Mouse (Mus musculus): ENCODE results near the gene Efcab9. TPM values are rescaled to one million over a fixed set of nuclear protein-coding genes. Genes with fewer than 3 reads are reported as not detected.
"Not testable (repeated sequence)": the region's sequence is repeated elsewhere in the genome, so short reads cannot be mapped to it uniquely, and the experiment has no call there.

Gene Efcab9
- polyA plus RNA-seq, 1 experiment: not detected

GRCm38 (mm10) chr11:32516916-32517712, 14.8 kb downstream of the Efcab9 start:
- TF ChIP-seq POLR2A (IDR thresholded peaks at IDR 0.05; ENCODE audit: low read depth, low read length) (no peak), CTCF (conservative IDR thresholded peaks at IDR 0.05; ENCODE audit: insufficient read depth, insufficient read length, low read depth, low read length) (no peak)
- H3K27me3 ChIP-seq (replicated peaks; ENCODE audit: control insufficient read depth, insufficient read depth, low read length): no peaks in the 10 kb centered on the region
- WGBS: 80% methylated on average over 8 of the region's 8 CpGs
- H3K4me1 ChIP-seq (ENCODE audit: control insufficient read depth, insufficient read depth, low read length): no peaks in the 10 kb centered on the region
- DNase-seq: no peak
- H3K4me3 ChIP-seq (ENCODE audit: insufficient read depth, low read depth, low read length): no peak overlapping the region
- no peaks in the 10 kb centered on the region for H3K36me3 ChIP-seq (ENCODE audit: control insufficient read depth, insufficient read depth, low read length)
- no peak overlapping the region for H3K27ac ChIP-seq (ENCODE audit: insufficient read depth, low read depth, low read length)

DNA sequence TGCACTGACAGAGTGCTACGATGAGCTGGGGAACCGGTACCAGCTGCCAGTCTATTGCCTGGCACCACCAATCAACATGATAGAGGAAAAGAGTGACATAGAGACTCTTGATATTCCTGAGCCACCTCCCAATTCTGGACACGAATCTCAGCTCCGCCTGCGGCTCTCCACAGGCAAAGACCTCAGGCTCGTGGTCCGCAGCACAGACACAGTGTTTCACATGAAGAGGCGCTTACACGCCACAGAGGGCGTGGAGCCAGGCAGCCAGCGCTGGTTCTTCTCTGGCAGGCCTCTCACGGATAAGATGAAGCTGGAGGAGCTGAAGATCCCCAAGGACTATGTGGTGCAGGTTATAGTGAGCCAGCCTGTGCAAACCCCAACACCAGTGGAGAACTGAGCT, 15.8 kb downstream of the Efcab9 start:
- Histone ChIP-seq H3K36me3 (ENCODE audit: control insufficient read depth, insufficient read depth, low read length) (no peaks in the 10 kb centered on the region), H3K27ac (ENCODE audit: insufficient read depth, low read depth, low read length) (no peak overlapping the region), H3K4me1 (ENCODE audit: control insufficient read depth, insufficient read depth, low read length) (no peaks in the 10 kb centered on the region), H3K27me3 (replicated peaks; ENCODE audit: control insufficient read depth, insufficient read depth, low read length) (no peaks in the 10 kb centered on the region), H3K4me3 (ENCODE audit: insufficient read depth, low read depth, low read length) (no peak overlapping the region)
- no peak for TF ChIP-seq CTCF (conservative IDR thresholded peaks at IDR 0.05; ENCODE audit: insufficient read depth, insufficient read length, low read depth, low read length)
- no peak for TF ChIP-seq POLR2A (IDR thresholded peaks at IDR 0.05; ENCODE audit: low read depth, low read length)
- 90% methylated on average over 12 of the region's 12 CpGs for WGBS
- no peak for DNase-seq

- not testable (repeated sequence) for H3K36me3 ChIP-seq (ENCODE audit: control insufficient read depth, insufficient read depth, low read length); H3K4me3 ChIP-seq (ENCODE audit: insufficient read depth, low read depth, low read length); H3K4me1 ChIP-seq (ENCODE audit: control insufficient read depth, insufficient read depth, low read length); H3K27me3 ChIP-seq (replicated peaks; ENCODE audit: control insufficient read depth, insufficient read depth, low read length); DNase-seq; H3K27ac ChIP-seq (ENCODE audit: insufficient read depth, low read depth, low read length)
- 86% methylated on average over 4 of the region's 5 CpGs for WGBS
Observed at GRCm38 (mm10) chr11:32514853-32515252, 17.0 kb downstream of the Efcab9 start.

GRCm38 (mm10) chr11:32510930-32511329, 21.0 kb downstream of the Efcab9 start:
- H3K36me3 ChIP-seq (ENCODE audit: control insufficient read depth, insufficient read depth, low read length): no peaks in the 10 kb centered on the region
- no peak for DNase-seq
- no peaks in the 10 kb centered on the region for H3K27me3 ChIP-seq (replicated peaks; ENCODE audit: control insufficient read depth, insufficient read depth, low read length)
- TF ChIP-seq CTCF (conservative IDR thresholded peaks at IDR 0.05; ENCODE audit: insufficient read depth, insufficient read length, low read depth, low read length) (no peak), POLR2A (IDR thresholded peaks at IDR 0.05; ENCODE audit: low read depth, low read length) (no peak)
- H3K4me3 ChIP-seq (ENCODE audit: insufficient read depth, low read depth, low read length): no peak overlapping the region
- 88% methylated on average over 1 of the region's 1 CpGs for WGBS
- no peak overlapping the region for H3K27ac ChIP-seq (ENCODE audit: insufficient read depth, low read depth, low read length)
- no peaks in the 10 kb centered on the region for H3K4me1 ChIP-seq (ENCODE audit: control insufficient read depth, insufficient read depth, low read length)

DNA sequence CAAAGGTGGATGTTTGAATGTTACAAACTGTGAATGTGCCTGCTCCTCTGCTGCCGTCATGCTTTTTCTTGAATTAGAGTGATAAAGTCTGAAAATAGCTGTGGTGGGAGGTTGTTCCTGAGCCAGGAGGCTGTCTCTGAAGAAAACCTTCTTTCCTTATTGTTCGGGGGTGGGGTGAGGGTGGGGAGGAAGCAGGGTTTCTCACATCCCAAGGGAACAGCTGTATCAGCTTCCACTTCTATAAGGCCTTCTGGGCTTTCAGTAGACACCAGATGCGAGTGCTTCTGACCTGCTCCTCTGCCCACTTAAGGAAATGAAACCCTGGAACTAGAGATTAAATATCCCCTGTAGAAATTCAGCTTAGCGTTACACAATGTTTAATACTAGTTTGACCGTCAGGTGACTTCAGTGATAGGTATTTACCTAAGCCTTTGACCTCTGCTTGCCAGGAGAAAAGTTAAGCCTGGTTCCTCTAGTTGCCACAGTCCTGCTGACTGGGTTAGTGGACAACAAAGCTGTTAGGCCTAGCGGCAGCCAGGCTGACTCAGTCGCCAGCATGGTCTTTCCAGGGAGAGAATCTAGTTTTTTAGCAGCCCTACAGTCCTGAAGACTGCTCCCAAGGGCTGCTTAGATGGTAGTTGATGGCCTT, 26.7 kb downstream of the Efcab9 start:
- no peak for DNase-seq
- H3K4me3 ChIP-seq (ENCODE audit: insufficient read depth, low read depth, low read length): no peak overlapping the region
- H3K36me3 ChIP-seq (ENCODE audit: control insufficient read depth, insufficient read depth, low read length): no peaks in the 10 kb centered on the region
- H3K27me3 ChIP-seq (replicated peaks; ENCODE audit: control insufficient read depth, insufficient read depth, low read length): no peaks in the 10 kb centered on the region
- 63% methylated on average over 7 of the region's 7 CpGs for WGBS
- H3K4me1 ChIP-seq (ENCODE audit: control insufficient read depth, insufficient read depth, low read length): no peaks in the 10 kb centered on the region
- TF ChIP-seq POLR2A (IDR thresholded peaks at IDR 0.05; ENCODE audit: low read depth, low read length) (no peak), CTCF (conservative IDR thresholded peaks at IDR 0.05; ENCODE audit: insufficient read depth, insufficient read length, low read depth, low read length) (no peak)
- H3K27ac ChIP-seq (ENCODE audit: insufficient read depth, low read depth, low read length): no peak overlapping the region

GRCm38 (mm10) chr11:32503711-32504110, 28.2 kb downstream of the Efcab9 start:
- 98% methylated on average over 2 of the region's 2 CpGs for WGBS
- Histone ChIP-seq H3K36me3 (ENCODE audit: control insufficient read depth, insufficient read depth, low read length) (no peaks in the 10 kb centered on the region), H3K4me3 (ENCODE audit: insufficient read depth, low read depth, low read length) (no peak overlapping the region), H3K27ac (ENCODE audit: insufficient read depth, low read depth, low read length) (no peak overlapping the region), H3K27me3 (replicated peaks; ENCODE audit: control insufficient read depth, insufficient read depth, low read length) (no peaks in the 10 kb centered on the region), H3K4me1 (ENCODE audit: control insufficient read depth, insufficient read depth, low read length) (no peaks in the 10 kb centered on the region)
- no peak for TF ChIP-seq CTCF (conservative IDR thresholded peaks at IDR 0.05; ENCODE audit: insufficient read depth, insufficient read length, low read depth, low read length)
- no peak for TF ChIP-seq POLR2A (IDR thresholded peaks at IDR 0.05; ENCODE audit: low read depth, low read length)
- no peak for DNase-seq

- Histone ChIP-seq H3K36me3 (ENCODE audit: control insufficient read depth, insufficient read depth, low read length) (no peaks in the 10 kb centered on the region), H3K27me3 (replicated peaks; ENCODE audit: control insufficient read depth, insufficient read depth, low read length) (no peaks in the 10 kb centered on the region), H3K4me1 (ENCODE audit: control insufficient read depth, insufficient read depth, low read length) (no peaks in the 10 kb centered on the region), H3K27ac (ENCODE audit: insufficient read depth, low read depth, low read length) (no peak overlapping the region), H3K4me3 (ENCODE audit: insufficient read depth, low read depth, low read length) (no peak overlapping the region)
- DNase-seq: no peak
- WGBS: 95% methylated on average over 4 of the region's 4 CpGs
- no peak for TF ChIP-seq CTCF (conservative IDR thresholded peaks at IDR 0.05; ENCODE audit: insufficient read depth, insufficient read length, low read depth, low read length)
- TF ChIP-seq POLR2A (IDR thresholded peaks at IDR 0.05; ENCODE audit: low read depth, low read length): no peak
Observed at GRCm38 (mm10) chr11:32499931-32500330, 31.9 kb downstream of the Efcab9 start.

All from kidney, adult 2 months (tissue).